Mouse (Mus musculus) CH12.LX (cell line): ENCODE data around the gene Prpf31.

Source experiments
- MAFK ChIP-seq: IDR thresholded peaks from 2 replicates; pipeline ENCODE4 v1.6.1; 2011; ENCODE audit warnings: low read length, improper control_type of control experiment; ENCODE audit not compliant: insufficient replicate concordance
- MEF2A ChIP-seq: IDR thresholded peaks from 2 replicates; pipeline ENCODE4 v1.6.1; 2014; ENCODE audit warnings: low read depth, mild to moderate bottlenecking, inconsistent platforms, low read length, improper control_type of control experiment, borderline replicate concordance
- UBTF ChIP-seq: IDR thresholded peaks from 2 replicates; pipeline ENCODE4 v1.6.1; 2012; ENCODE audit warnings: low read depth, mild to moderate bottlenecking, inconsistent platforms, low read length, improper control_type of control experiment, moderate library complexity
- USF2 ChIP-seq: conservative IDR thresholded peaks from 2 replicates; pipeline ENCODE4 v1.6.1; 2011; ENCODE audit warnings: low read depth, low read length, improper control_type of control experiment
- ZNF384 ChIP-seq: IDR thresholded peaks from 2 replicates; pipeline ENCODE4 v1.6.1; 2012; ENCODE audit warnings: low read depth, low read length, improper control_type of control experiment, inconsistent platforms

GRCm38 (mm10) chr7:3617242-3617995 is 12.4 kb upstream of the Prpf31 start, which contains the start of gene Ndufa3:
- TF ChIP-seq MAFK, result no peak
- no peak for TF ChIP-seq USF2
- TF ChIP-seq ZNF384, result no peak
- TF ChIP-seq UBTF, result no peak
- TF ChIP-seq MEF2A, result no peak
